Mouse (Mus musculus) spleen, adult 2 months (tissue): ENCODE measurements at regions not wholly inside any gene's neighbourhood (a gene's known extent, or its start where the extent isn't known, plus 50 kb on each side); places are given as distances from the start of the nearest gene placed in this dataset.

Source experiments
- CTCF ChIP-seq: fragments of 200-500 bp; IDR thresholded peaks from 2 replicates; pipeline ENCODE4 v1.5.1; 2011; ENCODE audit warnings: mild to moderate bottlenecking, inconsistent platforms; ENCODE audit not compliant: insufficient read depth, insufficient read length, insufficient replicate concordance; ENCODE audit errors: extremely low read depth
- POLR2A ChIP-seq: fragments of 200-500 bp; IDR thresholded peaks from 2 replicates; pipeline ENCODE4 v1.6.1; 2011; ENCODE audit warnings: low read depth, low read length, inconsistent platforms

DNA sequence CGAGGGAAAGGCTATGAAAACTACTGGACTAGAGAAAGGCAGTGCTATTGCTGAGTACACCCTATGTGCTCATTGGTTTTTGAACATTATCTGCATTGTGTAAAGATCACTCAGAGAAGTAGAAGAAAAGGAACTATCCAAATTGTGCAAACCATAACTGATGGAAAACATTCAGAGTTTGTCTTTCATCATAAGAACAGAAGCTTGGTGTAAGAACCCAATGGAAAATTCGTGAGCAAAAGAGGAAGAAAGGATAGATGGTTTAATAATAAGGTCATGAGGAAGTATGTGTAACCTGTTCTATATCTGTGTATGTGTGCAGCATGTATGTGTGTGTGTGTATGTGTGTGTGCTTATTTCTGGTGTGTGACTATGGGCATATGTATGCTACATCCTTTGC is 112.3 kb upstream of the Gm10295 start:
- TF ChIP-seq CTCF (no peak), POLR2A (no peak)
